Mouse (Mus musculus) urinary bladder, postnatal 14 days (tissue): ENCODE data around the gene Exosc10.

Source experiments
- DNase-seq: peaks from one replicate; pipeline ENCODE4 v3.0.0; 2021; ENCODE audit warnings: low spot score

The Exosc10 gene

DNA sequence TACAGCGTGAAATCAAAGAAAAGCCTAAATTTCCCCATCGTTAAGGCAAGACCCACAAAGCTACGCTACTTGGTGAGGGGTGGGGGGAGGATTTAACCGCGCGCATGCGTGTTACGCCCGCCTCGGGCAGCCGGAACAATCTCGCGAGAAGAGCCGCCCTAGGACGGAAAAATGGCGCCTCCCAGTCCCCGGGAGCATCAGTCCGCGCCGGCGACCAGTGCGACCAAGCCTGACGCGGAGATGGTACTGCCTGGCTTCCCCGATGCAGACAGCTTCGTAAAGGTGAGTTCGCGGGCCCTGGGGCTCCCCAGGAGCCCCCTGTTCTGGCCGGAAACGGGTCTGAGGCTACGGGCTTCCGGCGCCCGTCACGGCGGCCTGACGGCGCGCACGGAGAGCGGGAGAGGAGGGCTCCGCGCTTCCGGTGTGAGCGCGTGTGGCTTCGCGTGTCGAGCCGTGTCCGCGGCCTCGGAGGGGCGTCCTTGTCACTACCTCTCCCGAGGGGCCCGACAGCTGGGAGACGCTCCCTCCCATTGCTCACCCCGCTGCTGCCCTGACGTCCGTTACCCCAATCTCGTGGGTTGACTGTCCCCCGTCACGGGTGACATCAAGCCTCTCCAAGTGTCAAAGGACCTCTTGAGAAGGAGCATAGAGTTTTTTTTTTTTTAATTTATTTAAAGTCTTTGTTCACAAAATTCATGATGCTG lies at the start of gene Exosc10:
Exosc10 (plus strand) TSS at position 133 of the 704 bp plus-strand sequence.
- DNase-seq: peak; percentile 86

GRCm38 (mm10) chr4:148509450-148510084 lies 48.7 kb upstream of the Exosc10 start:
- no peak for DNase-seq

- DNase-seq: peak; percentile 23
Measured at GRCm38 (mm10) chr4:148510691-148511090, 47.5 kb upstream of the Exosc10 start.

GRCm38 (mm10) chr4:148511334-148511733 lies 46.9 kb upstream of the Exosc10 start:
- DNase-seq: no peak

DNA sequence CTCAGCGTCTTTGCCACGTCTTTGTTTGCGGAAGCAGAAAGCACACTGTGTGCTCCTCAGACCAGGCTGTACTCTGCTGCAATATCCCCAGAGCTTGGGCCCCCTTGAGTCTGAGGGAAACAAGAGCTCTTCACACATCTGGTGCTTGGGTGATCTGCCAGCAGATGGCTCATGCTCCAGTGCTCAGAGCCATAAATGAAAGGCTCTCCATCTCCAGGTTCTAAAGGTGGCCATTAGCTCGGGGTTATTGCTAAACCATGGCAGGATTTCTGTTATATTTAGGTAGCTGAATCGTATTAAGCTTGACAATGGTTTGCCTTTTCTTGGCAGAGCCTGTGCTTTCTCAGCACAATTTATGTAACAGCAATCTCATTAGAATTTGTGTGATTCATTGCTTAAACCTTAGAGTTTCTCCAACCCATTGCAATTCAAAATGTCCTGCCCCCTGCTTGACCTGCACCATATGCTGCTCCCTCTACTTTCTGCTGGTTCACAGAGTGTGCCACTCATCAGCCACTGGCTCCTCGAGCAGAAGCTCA lies 45.1 kb upstream of the Exosc10 start:
- no peak for DNase-seq

- DNase-seq: no peak
Measured at GRCm38 (mm10) chr4:148515313-148515712, 42.9 kb upstream of the Exosc10 start.

DNA sequence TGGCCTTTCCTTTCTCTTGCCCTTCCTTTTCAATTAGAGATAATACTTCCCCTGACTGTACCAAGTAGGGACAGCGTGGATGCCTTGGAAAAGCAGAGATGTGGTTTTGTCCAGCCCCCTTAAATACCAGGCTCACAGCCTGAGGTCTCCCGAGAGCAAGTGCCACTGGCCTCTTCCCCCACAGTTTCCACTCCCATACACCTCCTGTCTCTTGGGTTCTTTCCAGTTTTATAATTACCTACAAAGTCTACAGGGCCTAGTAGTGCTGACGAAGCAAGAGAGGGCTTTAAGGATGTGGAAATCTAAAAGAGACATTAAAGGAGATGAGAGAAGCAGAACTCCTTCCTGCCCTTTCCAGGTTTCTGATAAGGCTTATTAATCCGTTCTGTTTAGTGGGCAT lies 40.4 kb upstream of the Exosc10 start:
- no peak for DNase-seq

- no peak for DNase-seq
Measured at GRCm38 (mm10) chr4:148518235-148518795, 39.9 kb upstream of the Exosc10 start.

DNA sequence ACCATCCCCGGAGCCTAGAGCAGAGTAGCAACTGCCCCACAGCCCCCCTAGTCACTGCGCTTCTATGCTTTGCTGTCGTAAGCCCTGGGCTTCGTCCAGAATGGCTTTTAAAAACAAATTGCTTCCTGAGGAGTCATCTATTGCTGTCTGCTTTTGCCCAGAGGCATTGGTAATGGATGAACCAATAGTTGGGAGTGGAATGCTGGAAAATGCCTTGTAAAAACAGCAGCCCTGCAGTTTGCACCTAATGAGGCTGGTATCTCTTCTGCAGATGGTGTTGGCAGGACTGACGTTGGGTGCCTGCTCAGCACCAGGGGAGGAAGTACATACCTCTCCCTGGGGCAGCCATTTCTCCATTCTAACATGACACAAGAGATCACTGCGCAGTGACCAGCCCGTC lies 34.7 kb upstream of the Exosc10 start:
- peak; percentile 39 for DNase-seq

GRCm38 (mm10) chr4:148527158-148527910 lies 30.9 kb upstream of the Exosc10 start:
- DNase-seq: no peak

DNA sequence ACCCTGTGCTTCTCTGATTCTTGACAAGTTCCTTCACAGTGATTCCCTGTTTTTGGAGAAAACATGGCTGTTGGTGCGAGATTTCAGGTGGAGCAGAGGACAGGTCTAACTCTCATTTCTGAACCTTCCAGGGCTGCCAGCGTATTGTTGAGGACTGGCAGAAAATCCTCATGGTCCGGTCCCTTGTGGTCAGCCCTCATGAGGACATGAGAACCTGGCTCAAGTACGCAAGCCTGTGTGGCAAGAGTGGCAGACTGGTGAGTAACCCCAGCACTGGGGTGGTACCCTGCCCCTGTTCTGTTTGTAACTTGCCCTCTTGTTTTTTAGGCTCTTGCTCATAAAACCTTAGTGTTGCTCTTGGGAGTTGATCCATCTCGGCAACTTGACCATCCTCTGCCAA lies 27.9 kb upstream of the Exosc10 start:
- DNase-seq: no peak

- peak; percentile 26 for DNase-seq
Measured at GRCm38 (mm10) chr4:148530778-148531177, 27.5 kb upstream of the Exosc10 start.

DNA sequence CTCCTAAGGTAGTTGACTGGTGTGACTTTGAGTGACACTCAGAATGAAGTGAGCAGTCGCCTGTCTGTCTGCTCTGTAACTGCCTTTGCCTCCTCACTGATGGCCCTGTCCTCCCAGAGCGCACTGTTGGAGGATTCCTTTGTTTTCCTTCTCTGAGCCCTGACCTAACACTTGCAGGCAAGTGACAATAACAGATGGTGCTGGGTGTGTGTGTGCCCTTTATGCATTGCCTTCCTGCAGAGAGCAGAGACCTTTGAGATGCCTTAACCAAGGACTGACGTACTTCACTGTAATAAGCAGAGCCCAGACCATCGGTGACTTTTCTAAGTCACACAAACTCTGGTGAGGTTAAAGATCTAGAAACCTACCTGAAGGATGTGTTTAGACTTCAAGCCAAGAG lies 26.9 kb upstream of the Exosc10 start:
- DNase-seq: no peak

DNA sequence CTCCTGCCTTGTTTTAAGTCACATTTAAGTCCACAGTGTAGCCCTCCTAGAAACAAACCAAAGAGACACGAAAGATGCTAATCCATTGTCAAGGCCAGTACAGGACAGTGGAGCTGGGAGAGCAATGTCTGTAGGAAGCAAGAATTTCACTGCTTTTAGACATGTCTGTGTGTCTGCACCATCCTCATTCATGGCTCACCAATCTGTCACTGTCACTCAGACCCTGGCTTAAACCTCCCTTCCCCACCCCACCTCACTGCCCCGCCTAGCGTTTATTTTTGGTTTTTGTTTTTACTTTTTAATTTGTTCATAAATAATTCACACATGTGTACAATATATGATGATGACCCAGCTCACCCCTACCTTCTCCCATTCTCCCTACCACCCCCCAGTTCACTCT lies 25.7 kb upstream of the Exosc10 start:
- no peak for DNase-seq

DNA sequence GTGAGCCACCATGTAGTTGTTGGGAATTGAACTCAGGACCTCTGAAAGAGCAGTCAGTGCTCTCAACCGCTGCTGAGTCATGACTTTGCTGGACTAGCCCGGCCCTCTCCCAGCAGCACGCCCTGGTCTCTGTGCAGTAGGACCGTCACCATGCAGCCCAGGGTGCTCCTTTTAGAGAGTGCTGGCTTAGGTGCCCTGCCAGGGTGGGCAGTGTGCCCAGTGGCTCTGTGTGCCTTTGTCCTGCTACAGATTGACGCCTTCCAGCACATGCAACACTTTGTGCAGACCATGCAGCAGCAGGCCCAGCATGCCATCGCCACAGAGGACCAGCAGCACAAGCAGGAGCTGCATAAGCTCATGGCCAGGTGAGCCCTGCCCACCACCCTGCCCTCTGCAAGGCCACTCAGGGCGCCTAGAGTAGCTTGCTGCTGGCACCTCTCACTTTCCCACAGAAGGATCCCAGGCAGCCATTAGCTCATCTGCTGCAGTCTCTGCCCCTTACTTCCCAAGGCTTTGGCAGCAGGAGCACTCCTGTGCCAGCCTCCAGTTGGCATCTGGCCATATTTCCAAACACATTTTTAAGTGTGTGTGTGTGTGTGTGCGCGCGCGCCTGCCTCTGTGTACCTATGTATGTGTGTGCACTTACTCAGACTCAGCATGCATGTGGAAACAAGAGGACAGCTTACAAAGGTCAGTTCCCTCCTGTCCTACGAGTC lies 24.5 kb upstream of the Exosc10 start:
- no peak for DNase-seq

- no peak for DNase-seq
Measured at GRCm38 (mm10) chr4:148535876-148536275, 22.4 kb upstream of the Exosc10 start.

GRCm38 (mm10) chr4:148549106-148549505 lies 9.1 kb upstream of the Exosc10 start:
- no peak for DNase-seq

DNA sequence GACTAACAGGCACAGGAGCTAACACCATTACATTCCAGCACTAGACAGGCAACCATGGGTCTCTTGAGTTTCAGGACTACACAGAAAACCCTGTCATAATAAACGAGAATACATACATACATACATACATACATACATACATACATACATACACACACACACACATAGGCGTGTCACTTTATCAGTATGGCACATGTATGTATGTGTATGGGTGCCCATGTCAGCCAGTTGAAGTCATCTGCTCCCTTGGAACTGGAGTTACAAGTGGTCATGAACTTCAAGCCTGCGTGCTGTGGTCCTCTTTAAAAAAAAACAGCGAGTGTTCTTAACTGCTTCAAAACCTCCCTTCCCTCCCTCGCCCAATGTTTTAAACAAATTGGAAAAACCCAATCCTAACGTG lies 463 bp upstream of the Exosc10 start:
- DNase-seq: no peak

GRCm38 (mm10) chr4:148562676-148563075 lies 4.4 kb downstream of the Exosc10 start:
- no peak for DNase-seq

DNA sequence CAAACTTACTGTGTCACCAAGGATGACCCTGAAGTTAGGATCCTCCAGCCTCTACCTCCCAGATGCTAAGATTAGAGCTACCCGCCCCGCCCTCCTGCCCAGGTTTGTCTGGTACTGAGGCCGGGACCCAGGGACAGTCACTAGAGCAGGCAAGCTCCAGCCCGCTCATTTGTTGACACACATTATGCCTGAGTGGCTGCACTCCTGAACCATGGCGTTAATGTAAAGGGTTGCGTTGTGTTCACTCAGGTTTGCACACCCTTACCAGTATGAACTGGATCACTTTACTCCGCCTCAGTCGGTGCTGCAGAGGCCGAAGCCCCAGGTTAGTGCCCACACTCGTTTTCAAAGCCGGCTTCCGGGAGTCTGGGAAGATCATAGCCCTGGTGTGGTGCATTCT lies 5.4 kb downstream of the Exosc10 start:
- peak; percentile 45 for DNase-seq

GRCm38 (mm10) chr4:148570138-148570537 lies 11.9 kb downstream of the Exosc10 start:
- DNase-seq: no peak
